Mouse (Mus musculus): ENCODE results near the gene Mmp23. TPM values are rescaled to one million over a fixed set of nuclear protein-coding genes. Genes with fewer than 3 reads are reported as not detected.
"Not testable (repeated sequence)": the region's sequence is repeated elsewhere in the genome, so short reads cannot be mapped to it uniquely, and the experiment has no call there.

Mmp23 gene
- polyA plus RNA-seq, 1 experiment = 0.64 TPM

GRCm38 (mm10) chr4:155675991-155676390 is 22.8 kb upstream of the Mmp23 start:
- TF ChIP-seq CTCF (IDR thresholded peaks at IDR 0.05; ENCODE audit: low read depth, low read length) (no peak), POLR2A (IDR thresholded peaks at IDR 0.05; ENCODE audit: borderline replicate concordance, low read depth, low read length) (no peak)
- H3K4me3 ChIP-seq (ENCODE audit: insufficient read depth, low read length) = no peak overlapping the region
- H3K4me1 ChIP-seq (ENCODE audit: control insufficient read depth, insufficient read depth, low read length) = no peaks in the 10 kb centered on the region
- H3K27ac ChIP-seq (ENCODE audit: insufficient read depth, low read depth, low read length) = no peak overlapping the region

DNA sequence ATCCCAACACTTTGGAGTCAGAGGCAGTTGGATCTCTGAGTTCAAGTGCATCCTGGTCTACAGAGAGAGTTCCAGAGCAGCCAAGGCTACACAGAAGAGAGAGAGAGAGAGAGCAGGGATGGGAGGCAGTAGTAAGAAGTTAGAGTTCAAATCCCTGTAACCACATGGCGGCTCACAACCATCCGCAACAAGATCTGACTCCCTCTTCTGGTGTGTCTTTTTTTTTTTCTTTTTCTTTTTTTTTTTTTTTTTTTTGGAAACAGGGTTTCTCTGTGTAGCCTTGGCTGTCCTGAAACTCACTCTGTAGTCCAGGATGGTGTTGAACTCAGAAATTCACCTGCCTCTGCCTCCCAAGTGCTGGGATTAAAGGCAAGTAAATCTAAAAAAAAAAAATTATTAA is 18.9 kb upstream of the Mmp23 start:
- no peak for TF ChIP-seq POLR2A (IDR thresholded peaks at IDR 0.05; ENCODE audit: borderline replicate concordance, low read depth, low read length)
- no peak for TF ChIP-seq CTCF (IDR thresholded peaks at IDR 0.05; ENCODE audit: low read depth, low read length)
- H3K4me1 ChIP-seq (ENCODE audit: control insufficient read depth, insufficient read depth, low read length) = peaks cover 6% of the 10 kb centered on the region
- no peak overlapping the region for H3K27ac ChIP-seq (ENCODE audit: insufficient read depth, low read depth, low read length)
- no peak overlapping the region for H3K4me3 ChIP-seq (ENCODE audit: insufficient read depth, low read length)

- H3K4me1 ChIP-seq (ENCODE audit: control insufficient read depth, insufficient read depth, low read length); H3K4me3 ChIP-seq (ENCODE audit: insufficient read depth, low read length); H3K27ac ChIP-seq (ENCODE audit: insufficient read depth, low read depth, low read length): not testable (repeated sequence)
These were observed 17.1 kb upstream of the Mmp23 start for GRCm38 (mm10) chr4:155670236-155670635.

DNA sequence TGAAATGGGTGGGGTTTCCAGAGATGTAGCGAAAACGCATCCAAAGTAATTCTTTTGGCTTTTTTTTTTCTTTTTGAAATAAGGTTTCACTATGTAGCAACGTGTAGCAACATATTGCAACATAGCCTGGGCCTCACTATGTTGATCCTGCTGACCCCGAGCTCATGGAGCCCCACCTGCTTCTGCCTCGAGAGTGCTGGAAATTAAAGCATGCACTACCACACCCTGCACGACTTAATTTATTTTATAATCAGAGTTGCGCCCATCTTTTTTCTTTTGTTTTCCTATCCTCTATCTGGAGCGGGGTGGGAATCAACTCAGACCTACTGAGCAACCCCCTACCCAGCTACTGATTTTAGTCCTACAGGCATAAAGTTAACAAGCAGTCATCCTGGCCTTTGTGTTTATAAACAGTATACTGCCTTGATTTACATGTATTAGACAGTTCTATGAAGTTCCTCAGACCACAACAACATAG is 16.5 kb upstream of the Mmp23 start:
- TF ChIP-seq CTCF (IDR thresholded peaks at IDR 0.05; ENCODE audit: low read depth, low read length) = no peak
- no peak for TF ChIP-seq POLR2A (IDR thresholded peaks at IDR 0.05; ENCODE audit: borderline replicate concordance, low read depth, low read length)
- peak overlapping the region; percentile 97 for H3K4me3 ChIP-seq (ENCODE audit: insufficient read depth, low read length)
- H3K27ac ChIP-seq (ENCODE audit: insufficient read depth, low read depth, low read length) = no peak overlapping the region
- H3K4me1 ChIP-seq (ENCODE audit: control insufficient read depth, insufficient read depth, low read length) = peaks cover 9% of the 10 kb centered on the region

GRCm38 (mm10) chr4:155668689-155669597 is 15.8 kb upstream of the Mmp23 start, which contains the start of gene Mib2:
Gene Mib2, minus strand, starts transcription at chr4:155669198.
- peak within 1 kb of the TSS; percentile 89 for H3K27ac ChIP-seq (ENCODE audit: insufficient read depth, low read depth, low read length)
- H3K4me3 ChIP-seq (ENCODE audit: insufficient read depth, low read length) = peak within 1 kb of the TSS; percentile 97
- TF ChIP-seq CTCF (IDR thresholded peaks at IDR 0.05; ENCODE audit: low read depth, low read length) (no peak), POLR2A (IDR thresholded peaks at IDR 0.05; ENCODE audit: borderline replicate concordance, low read depth, low read length) (no peak)
- peaks cover 9% of the 10 kb centered on the region for H3K4me1 ChIP-seq (ENCODE audit: control insufficient read depth, insufficient read depth, low read length)

- TF ChIP-seq POLR2A (IDR thresholded peaks at IDR 0.05; ENCODE audit: borderline replicate concordance, low read depth, low read length) (no peak), CTCF (IDR thresholded peaks at IDR 0.05; ENCODE audit: low read depth, low read length) (no peak)
- Histone ChIP-seq H3K27ac (ENCODE audit: insufficient read depth, low read depth, low read length) (peak overlapping the region; percentile 44), H3K4me1 (ENCODE audit: control insufficient read depth, insufficient read depth, low read length) (peaks cover 9% of the 10 kb centered on the region), H3K4me3 (ENCODE audit: insufficient read depth, low read length) (no peak overlapping the region)
These were observed 13.7 kb upstream of the Mmp23 start for GRCm38 (mm10) chr4:155666903-155667302.

DNA sequence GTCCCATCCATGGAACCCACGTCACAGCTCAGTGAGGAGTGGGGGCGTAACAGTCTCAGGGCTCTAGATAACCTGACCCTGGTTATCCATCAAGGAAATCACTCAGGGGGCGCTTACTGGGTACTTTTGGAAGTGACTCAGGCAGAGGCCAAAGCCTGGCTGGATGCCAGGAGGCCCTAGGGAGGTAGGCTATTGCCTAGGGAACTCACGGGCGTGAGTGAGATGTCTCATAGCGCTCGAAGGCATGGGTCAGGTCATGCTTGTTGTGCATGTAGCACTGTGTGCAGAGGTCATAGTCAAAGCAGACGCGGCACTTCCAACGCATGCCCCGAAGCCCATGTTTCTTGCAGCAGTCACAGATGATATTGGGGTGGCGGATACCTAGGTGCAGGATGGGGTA is 7.5 kb upstream of the Mmp23 start:
- no peak overlapping the region for H3K27ac ChIP-seq (ENCODE audit: insufficient read depth, low read depth, low read length)
- TF ChIP-seq CTCF (IDR thresholded peaks at IDR 0.05; ENCODE audit: low read depth, low read length) = no peak
- no peak for TF ChIP-seq POLR2A (IDR thresholded peaks at IDR 0.05; ENCODE audit: borderline replicate concordance, low read depth, low read length)
- no peak overlapping the region for H3K4me3 ChIP-seq (ENCODE audit: insufficient read depth, low read length)
- H3K4me1 ChIP-seq (ENCODE audit: control insufficient read depth, insufficient read depth, low read length) = no peaks in the 10 kb centered on the region

DNA sequence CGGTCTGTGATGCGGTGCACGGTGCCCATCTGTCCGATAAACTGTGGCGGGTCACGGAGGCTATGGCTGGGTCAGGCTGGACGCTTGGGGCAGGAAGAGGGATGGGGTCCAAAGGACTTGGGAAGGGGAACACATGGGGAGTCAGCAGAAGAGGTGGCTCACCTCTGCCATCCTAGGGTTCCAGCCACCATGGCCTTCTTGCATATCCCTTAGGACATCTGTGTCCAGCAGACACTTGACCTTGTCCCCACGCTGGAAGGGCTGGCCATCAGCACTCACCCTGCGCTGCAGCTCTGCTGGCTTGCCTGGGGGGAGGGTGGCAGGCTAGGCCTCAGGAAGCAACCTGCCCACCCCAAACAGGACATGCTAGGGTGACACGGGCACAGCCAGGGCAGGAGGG is 5.8 kb upstream of the Mmp23 start:
- peaks cover 2% of the 10 kb centered on the region; the same call in 1 of the 2 replicates for H3K4me1 ChIP-seq (ENCODE audit: control insufficient read depth, insufficient read depth, low read length)

GRCm38 (mm10) chr4:155656214-155656751 is 3.1 kb upstream of the Mmp23 start:
- H3K4me1 ChIP-seq (ENCODE audit: control insufficient read depth, insufficient read depth, low read length) = peaks cover 5% of the 10 kb centered on the region; the same call in 1 of the 2 replicates
- no peak overlapping the region for H3K4me3 ChIP-seq (ENCODE audit: insufficient read depth, low read length)
- TF ChIP-seq POLR2A (IDR thresholded peaks at IDR 0.05; ENCODE audit: borderline replicate concordance, low read depth, low read length) = no peak
- TF ChIP-seq CTCF (IDR thresholded peaks at IDR 0.05; ENCODE audit: low read depth, low read length) = no peak
- no peak overlapping the region for H3K27ac ChIP-seq (ENCODE audit: insufficient read depth, low read depth, low read length)

More for the DNA sequence above, 5.8 kb upstream of the Mmp23 start:
- Histone ChIP-seq H3K4me3 (ENCODE audit: insufficient read depth, low read length) (no peak overlapping the region), H3K27ac (ENCODE audit: insufficient read depth, low read depth, low read length) (no peak overlapping the region)
- TF ChIP-seq POLR2A (IDR thresholded peaks at IDR 0.05; ENCODE audit: borderline replicate concordance, low read depth, low read length) = no peak
- no peak for TF ChIP-seq CTCF (IDR thresholded peaks at IDR 0.05; ENCODE audit: low read depth, low read length)

Data from bone marrow macrophage, adult 2 months (primary cell).